Mouse (Mus musculus) G1E-ER4 (cell line): ENCODE data around the gene Pus7. TPM values are rescaled to one million over a fixed set of nuclear protein-coding genes. Genes with fewer than 3 reads are reported as not detected.

Experiments used
- GATA1 ChIP-seq: IDR thresholded peaks from one replicate; pipeline ENCODE4 v1.8.0; 2012; ENCODE audit warnings: low read length, inconsistent platforms
- polyA plus RNA-seq: library from polyadenylated mRNA; stranded (reverse); fragments of >175 nt; gene quantifications from 2 replicates; pipeline ENCODE4 v1.2.3, GENCODE M21; 2012

Gene Pus7
- polyA plus RNA-seq = 13.3 and 16.5 TPM in 2 replicates

DNA sequence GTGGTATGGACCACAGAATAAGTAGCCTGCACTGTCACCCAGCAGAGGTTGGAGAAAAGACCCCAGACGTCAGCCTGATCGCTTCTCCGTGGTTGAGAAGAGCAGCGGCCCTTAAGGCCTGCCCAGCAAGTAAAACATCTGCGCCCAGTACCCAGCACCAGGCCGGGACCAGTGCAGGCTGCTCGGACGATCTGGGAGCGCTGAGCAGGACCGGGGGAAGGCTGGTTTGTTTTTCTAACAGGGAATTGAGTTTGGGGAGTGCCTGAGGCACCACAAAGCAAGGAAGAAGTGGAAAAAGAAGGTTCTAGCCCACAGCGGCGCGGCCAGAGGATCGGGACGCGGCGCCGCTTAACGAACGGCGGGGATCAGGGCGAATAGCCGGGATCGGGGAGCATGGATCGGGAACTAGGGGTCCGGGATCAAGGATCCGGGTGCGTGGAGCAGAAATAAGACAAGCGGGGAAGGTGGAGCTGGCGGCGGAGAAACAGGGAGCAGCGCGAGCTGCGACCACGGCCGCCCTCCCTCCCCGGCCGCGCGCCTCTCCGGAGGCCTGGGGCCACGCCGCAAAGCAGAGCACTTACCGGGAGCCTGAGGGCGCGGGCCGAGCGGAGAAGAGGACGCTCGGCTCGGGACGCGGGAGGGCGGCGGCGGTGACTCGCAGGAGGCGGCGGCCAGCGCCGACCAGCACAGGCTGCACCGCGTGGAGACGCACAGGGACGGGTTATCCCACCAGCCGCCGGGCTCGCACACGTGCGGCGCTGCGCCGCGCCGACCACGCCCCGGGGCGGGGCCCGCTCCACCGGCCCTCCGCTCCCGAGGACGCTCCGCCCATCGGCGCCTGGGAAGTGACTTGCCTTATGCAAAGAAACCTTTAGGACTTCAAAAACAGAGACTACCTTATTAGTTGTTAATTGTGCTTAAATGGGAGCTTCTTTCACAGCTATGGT, at the start of gene Pus7:
Pus7 (minus strand) TSS at position 781 of the 947 bp plus-strand sequence.
- no peak for TF ChIP-seq GATA1

GRCm38 (mm10) chr5:23830897-23831752, 47.6 kb upstream of the Pus7 start:
- no peak for TF ChIP-seq GATA1

DNA sequence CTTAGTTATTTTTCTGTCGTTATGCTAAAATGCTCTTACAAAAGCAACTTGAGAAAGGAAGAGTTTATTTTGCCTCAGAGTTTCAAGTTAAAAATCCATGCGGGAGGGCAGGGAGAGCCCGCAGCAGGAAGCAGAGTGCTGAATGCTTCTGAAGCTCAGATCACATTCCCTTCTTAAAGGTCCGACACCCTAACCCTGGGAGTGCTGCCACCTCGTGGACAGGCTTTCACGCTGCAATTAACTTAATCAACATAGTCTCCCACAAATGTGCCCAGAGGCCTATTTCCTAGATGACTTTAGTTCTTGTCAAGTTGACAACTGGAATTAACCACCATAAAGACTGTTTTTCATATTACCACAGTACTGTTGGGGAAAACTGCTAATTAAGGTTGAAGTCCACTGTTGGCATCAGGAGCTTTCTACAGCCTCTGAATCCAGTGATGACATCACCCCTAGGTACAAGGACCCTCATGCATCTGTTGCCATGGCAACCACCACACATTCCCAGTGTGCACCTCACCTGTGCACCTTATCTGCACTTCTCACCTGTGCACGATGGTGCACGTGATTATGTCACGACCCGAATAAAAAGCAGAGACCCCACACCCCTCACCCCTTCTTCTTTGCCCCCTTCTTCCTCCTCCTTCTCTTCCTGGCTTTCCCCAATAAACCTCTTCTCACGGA, 43.0 kb upstream of the Pus7 start:
- no peak for TF ChIP-seq GATA1

GRCm38 (mm10) chr5:23824171-23824733, 40.7 kb upstream of the Pus7 start:
- TF ChIP-seq GATA1 = no peak

- TF ChIP-seq GATA1 = no peak
Observed at GRCm38 (mm10) chr5:23822306-23822705, 38.8 kb upstream of the Pus7 start.

GRCm38 (mm10) chr5:23816681-23817080, 33.2 kb upstream of the Pus7 start:
- no peak for TF ChIP-seq GATA1

GRCm38 (mm10) chr5:23814841-23815240, 31.3 kb upstream of the Pus7 start:
- TF ChIP-seq GATA1 = no peak

DNA sequence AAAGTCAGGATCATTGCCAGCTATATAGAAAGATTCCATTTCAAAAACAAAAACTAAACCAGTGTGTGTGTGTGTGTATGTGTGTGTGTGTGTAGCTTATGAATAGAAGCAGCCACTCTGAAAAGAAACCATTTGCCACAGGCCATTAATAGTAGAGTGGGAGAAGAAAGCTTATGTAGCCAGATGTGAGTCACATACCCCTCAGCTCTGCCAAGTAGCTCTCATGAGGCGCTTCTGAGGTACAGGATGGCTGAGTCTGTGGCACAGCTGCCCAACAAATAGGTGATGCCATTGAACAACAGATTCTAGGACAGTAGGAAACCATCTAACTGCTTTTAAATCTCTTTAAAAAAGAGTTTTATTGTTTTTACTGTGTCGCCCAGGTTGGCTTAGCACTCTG, 9.2 kb upstream of the Pus7 start:
- no peak for TF ChIP-seq GATA1

GRCm38 (mm10) chr5:23789078-23789612, 5.6 kb upstream of the Pus7 start:
- no peak for TF ChIP-seq GATA1

DNA sequence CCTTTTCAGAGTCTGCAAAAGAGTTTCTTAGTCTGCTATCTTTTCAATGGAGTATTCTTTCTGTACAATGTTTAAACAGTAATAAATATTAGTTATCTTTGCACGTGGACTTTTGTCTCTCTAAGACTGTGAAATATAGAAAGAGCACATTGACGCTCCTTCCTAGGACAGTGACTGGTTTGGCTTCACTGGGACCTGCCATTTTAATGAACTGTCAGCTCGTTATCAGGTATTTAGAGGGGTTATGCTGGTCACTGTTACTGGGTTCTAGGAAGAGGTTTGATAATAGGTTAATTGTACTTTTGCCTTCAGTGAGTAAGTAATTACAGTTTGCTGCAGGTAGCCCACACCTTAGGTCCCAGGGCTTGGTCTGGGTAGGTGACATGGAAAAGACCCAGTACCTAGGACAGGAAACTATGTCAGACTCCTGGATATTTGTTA, 4.9 kb upstream of the Pus7 start:
- TF ChIP-seq GATA1 = no peak

DNA sequence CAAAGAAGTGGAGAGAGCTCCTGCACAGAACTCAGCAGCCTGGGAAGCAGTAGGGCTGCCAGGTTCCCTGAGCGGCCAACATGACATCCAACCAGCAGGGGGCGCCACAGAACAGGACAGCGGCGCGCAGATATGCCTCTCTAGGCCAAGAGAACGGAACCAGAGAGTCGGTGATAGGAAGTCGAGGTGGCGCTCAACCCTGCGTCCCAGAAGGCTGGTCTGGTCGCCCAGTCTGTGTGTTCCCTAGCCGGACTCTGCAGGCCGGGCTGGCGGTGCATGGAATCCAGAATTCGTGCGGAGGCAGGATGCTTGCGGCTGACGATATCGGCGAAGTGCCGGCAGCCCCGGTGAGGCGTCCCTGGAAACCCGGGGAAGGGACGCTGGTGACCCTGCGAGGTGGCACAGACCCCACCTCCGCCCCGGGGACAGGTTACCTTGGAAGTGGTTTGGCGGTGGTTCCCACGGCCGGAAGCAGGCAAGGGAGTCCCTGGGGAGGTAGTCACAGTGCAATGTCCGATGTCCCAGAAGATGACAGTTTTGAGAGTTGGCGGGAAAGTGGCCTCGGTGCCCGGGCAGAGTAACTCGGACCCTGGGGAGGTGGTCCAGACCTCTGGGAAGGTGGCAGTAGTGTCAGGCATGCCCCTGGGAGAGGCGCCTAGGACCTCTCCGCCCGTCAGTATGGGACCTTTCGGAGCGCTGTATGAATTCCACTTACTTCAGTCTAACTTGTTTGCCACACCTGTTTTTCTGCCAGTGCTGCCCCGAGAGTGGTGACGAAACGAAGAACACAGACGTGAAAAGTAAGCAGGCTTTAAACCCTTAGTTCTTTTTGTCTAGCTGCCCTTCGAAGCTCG, 4.3 kb upstream of the Pus7 start, which contains the start of gene Rint1:
Rint1 (plus strand) TSS at position 176 of the 854 bp plus-strand sequence.
- TF ChIP-seq GATA1 = no peak

DNA sequence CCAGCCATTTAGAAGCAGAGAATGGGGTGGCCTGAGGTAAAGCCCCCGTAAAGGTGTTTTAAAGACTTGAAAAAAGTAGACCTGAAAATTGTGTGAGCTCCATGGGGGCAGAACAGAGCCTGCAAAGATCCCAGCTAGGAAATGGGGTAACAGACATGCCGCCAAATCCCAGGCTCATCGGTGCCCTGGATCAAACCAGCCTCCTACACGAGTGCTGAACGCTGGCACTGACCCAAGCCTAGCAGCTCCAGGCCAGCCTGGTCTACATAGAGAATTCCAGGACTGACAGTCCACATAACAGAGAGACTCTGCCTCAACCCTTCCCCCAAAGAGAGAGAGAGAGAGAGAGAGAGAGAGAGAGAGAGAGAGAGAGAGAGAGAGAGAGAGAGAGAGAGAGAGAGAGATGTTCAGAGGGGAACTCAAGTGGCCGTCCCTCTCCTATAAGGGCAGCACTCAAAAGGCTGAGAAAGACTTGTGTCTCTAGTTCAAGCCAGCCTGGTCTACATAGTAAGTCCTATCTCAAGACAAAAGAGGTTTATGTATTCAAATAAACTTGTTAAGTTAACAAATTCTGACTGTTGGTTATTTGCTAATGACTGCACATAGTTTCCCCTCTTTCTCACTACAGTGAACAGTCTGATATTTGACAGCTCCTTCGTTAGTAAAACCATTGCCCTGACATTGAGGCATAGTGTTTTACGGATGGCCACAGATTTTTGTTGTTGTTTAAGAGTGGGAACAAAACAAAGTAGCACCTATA, 1.3 kb downstream of the Pus7 start:
- TF ChIP-seq GATA1 = no peak

- no peak for TF ChIP-seq GATA1
Observed at GRCm38 (mm10) chr5:23781172-23781571, 2.3 kb downstream of the Pus7 start.
